Mouse (Mus musculus): Measurements from ENCODE around the gene Ccdc85b.

- TF ChIP-seq POLR2A (IDR thresholded peaks at IDR 0.05; ENCODE audit: borderline replicate concordance, extremely low read depth, insufficient read depth, insufficient read length, poor library complexity, severe bottlenecking): no peak
- no peak for TF ChIP-seq CTCF (IDR thresholded peaks at IDR 0.05; ENCODE audit: borderline replicate concordance, extremely low read depth, insufficient read depth, insufficient read length)
Observed at GRCm38 (mm10) chr19:5490898-5491708, 33.4 kb upstream of the Ccdc85b start.

Measured in brain, embryonic 14.5 days (tissue).